Mouse (Mus musculus) CH12.LX (cell line): ENCODE measurements around the gene Bcdin3d. TPM values are rescaled to one million over a fixed set of nuclear protein-coding genes. Genes with fewer than 3 reads are reported as not detected.
A peak's percentile ranks its signal among the peaks of the same experiment; 100 is the strongest.

Source experiments
- DNase-seq: peaks from one replicate; pipeline ENCODE4 v3.0.0-alpha.2; 2013; ENCODE audit errors: extremely low read depth
- H3K27ac ChIP-seq: 2 replicates; pipeline ENCODE4 v1.5.1; 2012; ENCODE audit warnings: low read depth, mild to moderate bottlenecking, control low read depth, moderate library complexity; ENCODE audit not compliant: insufficient read depth
- H3K27me3 ChIP-seq: replicated peaks from 2 replicates; pipeline ENCODE3; 2012; ENCODE audit warnings: inconsistent platforms
- H3K36me3 ChIP-seq, 2 experiments: replicated peaks in 1 of 2; 2 replicates each; pipeline versions ENCODE3 to v1.6.1; 2012; ENCODE audit warnings: inconsistent platforms in 1 of 2, low read length in 1 of 2, mild to moderate bottlenecking in 1 of 2, mixed read lengths in 1 of 2, moderate library complexity in 1 of 2; ENCODE audit not compliant: control insufficient read depth in 1 of 2, insufficient read depth in 1 of 2
- H3K4me1 ChIP-seq, 2 experiments: 2 replicates each; pipeline ENCODE4 v1.6.1; 2012; ENCODE audit warnings: inconsistent platforms in 1 of 2, moderate library complexity in 1 of 2; ENCODE audit not compliant: insufficient read depth in 2 of 2, control insufficient read depth in 1 of 2
- H3K4me2 ChIP-seq: 2 replicates; pipeline ENCODE4 v1.6.1; 2012; ENCODE audit warnings: low read depth, mild to moderate bottlenecking, control low read depth; ENCODE audit not compliant: poor library complexity, insufficient read depth, severe bottlenecking
- H3K4me3 ChIP-seq, 3 experiments: fragments of 150-350 bp in 1 of 3; sonication (generic) in 1 of 3; replicated peaks in 1 of 3; 2 replicates each; pipeline versions ENCODE3 to v1.5.1; 2011 to 2012; ENCODE audit warnings: low read depth in 2 of 3, low read length in 2 of 3, mild to moderate bottlenecking in 2 of 3, moderate library complexity in 2 of 3, control low read depth in 1 of 3, improper control_type of control experiment in 1 of 3, inconsistent platforms in 1 of 3, mixed read lengths in 1 of 3; ENCODE audit not compliant: poor library complexity in 1 of 3
- H3K79me2 ChIP-seq: replicated peaks from 2 replicates; pipeline ENCODE4 v1.6.1; 2012; ENCODE audit warnings: mild to moderate bottlenecking, moderate library complexity; ENCODE audit not compliant: control insufficient read depth, poor library complexity, insufficient read depth, severe bottlenecking; ENCODE audit errors: extremely low read depth
- H3K9ac ChIP-seq: 2 replicates; pipeline ENCODE4 v1.6.1; 2012; ENCODE audit warnings: low read depth, mild to moderate bottlenecking, control low read depth, moderate library complexity; ENCODE audit not compliant: insufficient read depth
- H3K9me3 ChIP-seq: replicated peaks from 2 replicates; pipeline ENCODE3; 2012; ENCODE audit warnings: low read length, inconsistent platforms, mixed read lengths
- CHD1 ChIP-seq: IDR thresholded peaks from 2 replicates; pipeline ENCODE4 v1.6.1; 2012; ENCODE audit warnings: low read depth, low read length, improper control_type of control experiment, inconsistent platforms
- CTCF ChIP-seq, 2 experiments: IDR thresholded peaks in 1 of 2; conservative IDR thresholded peaks in 1 of 2; 2 replicates each; pipeline ENCODE4 v1.5.1; 2011 to 2012; ENCODE audit warnings: low read depth in 2 of 2, low read length in 2 of 2, improper control_type of control experiment in 1 of 2, inconsistent platforms in 1 of 2, mild to moderate bottlenecking in 1 of 2, moderate library complexity in 1 of 2
- E2F4 ChIP-seq: IDR thresholded peaks from 2 replicates; pipeline ENCODE4 v1.6.1; 2011; ENCODE audit warnings: low read depth, low read length, improper control_type of control experiment; ENCODE audit not compliant: insufficient replicate concordance
- ELF1 ChIP-seq: IDR thresholded peaks from 2 replicates; pipeline ENCODE4 v1.6.1; 2014; ENCODE audit warnings: low read depth, mild to moderate bottlenecking, inconsistent platforms, low read length, improper control_type of control experiment
- GABPA ChIP-seq: IDR thresholded peaks from 2 replicates; pipeline ENCODE4 v1.6.1; 2012; ENCODE audit warnings: low read depth, low read length, improper control_type of control experiment, inconsistent platforms; ENCODE audit not compliant: insufficient replicate concordance
- HCFC1 ChIP-seq: IDR thresholded peaks from 2 replicates; pipeline ENCODE4 v1.6.1; 2012; ENCODE audit warnings: low read depth, mild to moderate bottlenecking, inconsistent platforms, low read length, improper control_type of control experiment
- JUN ChIP-seq: IDR thresholded peaks from 2 replicates; pipeline ENCODE4 v1.6.1; 2011; ENCODE audit warnings: low read depth, mild to moderate bottlenecking, low read length, improper control_type of control experiment, moderate library complexity; ENCODE audit not compliant: insufficient read depth
- JUND ChIP-seq: conservative IDR thresholded peaks from 2 replicates; pipeline ENCODE4 v1.6.1; 2011; ENCODE audit warnings: low read depth, low read length, improper control_type of control experiment
- KAT2A ChIP-seq: IDR thresholded peaks from 2 replicates; pipeline ENCODE4 v1.6.1; 2012; ENCODE audit warnings: low read length, improper control_type of control experiment, inconsistent platforms; ENCODE audit not compliant: insufficient replicate concordance
- MAFK ChIP-seq: IDR thresholded peaks from 2 replicates; pipeline ENCODE4 v1.6.1; 2011; ENCODE audit warnings: low read length, improper control_type of control experiment; ENCODE audit not compliant: insufficient replicate concordance
- MAX ChIP-seq: IDR thresholded peaks from 2 replicates; pipeline ENCODE4 v1.6.1; 2011; ENCODE audit warnings: low read length, improper control_type of control experiment
- MEF2A ChIP-seq: IDR thresholded peaks from 2 replicates; pipeline ENCODE4 v1.6.1; 2014; ENCODE audit warnings: low read depth, mild to moderate bottlenecking, inconsistent platforms, low read length, improper control_type of control experiment, borderline replicate concordance
- MXI1 ChIP-seq: IDR thresholded peaks from 2 replicates; pipeline ENCODE4 v1.6.1; 2011; ENCODE audit warnings: mild to moderate bottlenecking, low read depth, low read length, improper control_type of control experiment
- MYC ChIP-seq: IDR thresholded peaks from 2 replicates; pipeline ENCODE4 v1.6.1; 2011; ENCODE audit warnings: low read depth, mild to moderate bottlenecking, improper control_type of control experiment, low read length
- POLR2A ChIP-seq: IDR thresholded peaks from 2 replicates; pipeline ENCODE4 v1.6.1; 2011; ENCODE audit warnings: low read depth, mild to moderate bottlenecking, improper control_type of control experiment, low read length
- RAD21 ChIP-seq: IDR thresholded peaks from 2 replicates; pipeline ENCODE4 v1.6.1; 2011; ENCODE audit warnings: low read depth, mild to moderate bottlenecking, low read length, improper control_type of control experiment, moderate library complexity
- RCOR1 ChIP-seq: conservative IDR thresholded peaks from 2 replicates; pipeline ENCODE4 v1.6.1; 2012; ENCODE audit warnings: low read depth, mild to moderate bottlenecking, inconsistent platforms, low read length, improper control_type of control experiment
- SIN3A ChIP-seq: IDR thresholded peaks from 2 replicates; pipeline ENCODE4 v1.6.1; 2012; ENCODE audit warnings: low read length, improper control_type of control experiment, inconsistent platforms
- SMC3 ChIP-seq: IDR thresholded peaks from 2 replicates; pipeline ENCODE4 v1.6.1; 2011; ENCODE audit warnings: low read depth, low read length, improper control_type of control experiment
- TBP ChIP-seq: conservative IDR thresholded peaks from 2 replicates; pipeline ENCODE4 v1.6.1; 2011; ENCODE audit warnings: low read depth, low read length, improper control_type of control experiment
- TCF12 ChIP-seq: IDR thresholded peaks from 2 replicates; pipeline ENCODE4 v1.6.1; 2014; ENCODE audit warnings: low read depth, mild to moderate bottlenecking, inconsistent platforms, low read length, improper control_type of control experiment
- UBTF ChIP-seq: IDR thresholded peaks from 2 replicates; pipeline ENCODE4 v1.6.1; 2012; ENCODE audit warnings: low read depth, mild to moderate bottlenecking, inconsistent platforms, low read length, improper control_type of control experiment, moderate library complexity
- USF1 ChIP-seq: IDR thresholded peaks from 2 replicates; pipeline ENCODE4 v1.6.1; 2014; ENCODE audit warnings: low read depth, mild to moderate bottlenecking, inconsistent platforms, low read length, improper control_type of control experiment
- USF2 ChIP-seq: conservative IDR thresholded peaks from 2 replicates; pipeline ENCODE4 v1.6.1; 2011; ENCODE audit warnings: low read depth, low read length, improper control_type of control experiment
- ZMIZ1 ChIP-seq: IDR thresholded peaks from 2 replicates; pipeline ENCODE4 v1.6.1; 2012; ENCODE audit warnings: low read depth, mild to moderate bottlenecking, inconsistent platforms, low read length, improper control_type of control experiment
- ZNF384 ChIP-seq: IDR thresholded peaks from 2 replicates; pipeline ENCODE4 v1.6.1; 2012; ENCODE audit warnings: low read depth, low read length, improper control_type of control experiment, inconsistent platforms
- dilution Hi-C: fragments of 300-500 bp; cut with MboI; formaldehyde crosslinking; loops from 2 replicates; pipeline ENCODE4 v1.14.3; 2020; ENCODE audit warnings: low sequenced_read_pairs; ENCODE audit not compliant: extremely low pct_unique_long_range_greater_than_20kb, extremely low pct_ligation_motif_present
- in situ Hi-C: fragments of 300-500 bp; cut with MboI; formaldehyde crosslinking; loops from 3 replicates; pipeline ENCODE4 v1.14.3; 2019; ENCODE audit warnings: low sequenced_read_pairs, low pct_ligation_motif_present, low pct_unique_long_range_greater_than_20kb, mixed read lengths
- polyA plus RNA-seq: library from polyadenylated mRNA; unstranded; fragments of >175 nt; gene quantifications from 2 replicates; pipeline ENCODE4 v1.2.1, GENCODE M21; 2012; ENCODE audit warnings: low read depth; ENCODE audit not compliant: insufficient read length
- total RNA-seq, 2 experiments: library from RNA; depleted of rRNA; stranded (reverse); fragments of 300-350 nt in 1 of 2; fragments of >200 nt in 1 of 2; gene quantifications; 2 replicates each; pipeline ENCODE4 v1.2.3; 2012 to 2014

The Bcdin3d gene
- total and polyA plus RNA-seq, 3 experiments: 13.8 to 15.3 (median 14.2) TPM

GRCm38 (mm10) chr15:99469736-99470135 is 4.8 kb downstream of the Bcdin3d start:
- no peak for DNase-seq
- peaks cover 3 to 32% of the 10 kb centered on the region in 2 experiments for H3K4me1 ChIP-seq
- in situ Hi-C loops: loop anchor here (5.0 kb wide), 1 partner anchor 47 kb away; no protein-coding TSS in a partner anchor

GRCm38 (mm10) chr15:99469067-99469466 is 5.5 kb downstream of the Bcdin3d start:
- DNase-seq: peak; percentile 87

More at GRCm38 (mm10) chr15:99469736-99470135, 4.8 kb downstream of the Bcdin3d start:
- H3K4me3 ChIP-seq: no peak overlapping the region
- no peaks in the 10 kb centered on the region for H3K27me3 ChIP-seq
- TF ChIP-seq MAFK (no peak), E2F4 (no peak), MXI1 (no peak), CHD1 (no peak), JUND (no peak), MEF2A (no peak), GABPA (no peak), SMC3 (no peak), TCF12 (no peak), POLR2A (no peak), SIN3A (no peak), JUN (no peak), MAX (no peak), ZMIZ1 (no peak), UBTF (no peak)
- peaks cover 4% of the 10 kb centered on the region for H3K9me3 ChIP-seq
- no peak overlapping the region for H3K4me2 ChIP-seq
- no peak overlapping the region for H3K9ac ChIP-seq
- H3K36me3 ChIP-seq: peaks cover 10 to 40% of the 10 kb centered on the region in 2 experiments
- dilution Hi-C loops: no loop called here
- H3K27ac ChIP-seq: no peak overlapping the region
- H3K79me2 ChIP-seq: 0 out of 2 replicates have a peak, but pooled peaks cover 2% of the 10 kb centered on the region

More at GRCm38 (mm10) chr15:99469067-99469466, 5.5 kb downstream of the Bcdin3d start:
- Histone ChIP-seq H3K9me3 (peaks cover 4% of the 10 kb centered on the region), H3K4me1 (peaks cover 3 to 32% of the 10 kb centered on the region in 2 experiments), H3K27ac (no peak overlapping the region), H3K4me2 (no peak overlapping the region), H3K36me3 (peaks cover 10 to 43% of the 10 kb centered on the region in 2 experiments), H3K27me3 (no peaks in the 10 kb centered on the region), H3K9ac (no peak overlapping the region), H3K79me2 (0 out of 2 replicates have a peak, but pooled peaks cover 1% of the 10 kb centered on the region), H3K4me3 (no peak overlapping the region)
- dilution Hi-C loops (no loop called here), in situ Hi-C loops (loop anchor here (5.0 kb wide), 1 partner anchor 47 kb away; no protein-coding TSS in a partner anchor)
- TF ChIP-seq HCFC1: no peak
- TF ChIP-seq CTCF (conservative IDR thresholded peaks at IDR 0.05 in 1 of 2, IDR thresholded peaks at IDR 0.05 in 1 of 2; ENCODE audit: low read depth in 2 of 2, low read length in 2 of 2): peak; percentile 75 to 95
- no peak for TF ChIP-seq TBP
- peak; percentile 96 for TF ChIP-seq MYC
- TF ChIP-seq POLR2A: no peak
- TF ChIP-seq JUND: peak; percentile 50; the same call in 1 of the 2 replicates
- no peak for TF ChIP-seq ZNF384
- no peak for TF ChIP-seq E2F4
- peak; percentile 27; the same call in 1 of the 2 replicates for TF ChIP-seq USF1
- peak; percentile 16; the same call in 1 of the 2 replicates for TF ChIP-seq JUN
- TF ChIP-seq SMC3: peak; percentile 58
- TF ChIP-seq KAT2A: no peak
- TF ChIP-seq GABPA: no peak
- peak; percentile 69; the same call in 1 of the 2 replicates for TF ChIP-seq MXI1
- no peak for TF ChIP-seq MAFK
- no peak for TF ChIP-seq ELF1
- no peak for TF ChIP-seq ZMIZ1
- TF ChIP-seq RCOR1: no peak
- TF ChIP-seq USF2: peak; percentile 45
- TF ChIP-seq MAX: peak; percentile 89
- peak; percentile 51 for TF ChIP-seq RAD21
